Mouse (Mus musculus) midbrain, embryonic 13.5 days (tissue): ENCODE results near the gene Pdcd5. TPM values are rescaled to one million over a fixed set of nuclear protein-coding genes. Genes with fewer than 3 reads are reported as not detected.

Source experiments
- ATAC-seq: fragments of 200-750 bp; cut with Nextera tagmentation; 2 replicates; pipeline ENCODE4 v1.8.0; 2017; ENCODE audit warnings: mild to moderate bottlenecking, moderate TSS enrichment, moderate library complexity
- H3K27ac ChIP-seq: fragments of 300-500 bp; sonication (generic); 2 replicates; pipeline ENCODE4 v1.5.1; 2015; ENCODE audit warnings: inconsistent platforms, mild to moderate bottlenecking, moderate library complexity
- H3K27me3 ChIP-seq: fragments of 300-500 bp; sonication (generic); 2 replicates; pipeline ENCODE4 v1.6.1; 2015; ENCODE audit warnings: mild to moderate bottlenecking, inconsistent platforms
- H3K36me3 ChIP-seq: fragments of 300-500 bp; sonication (generic); 2 replicates; pipeline ENCODE4 v1.6.1; 2015; ENCODE audit warnings: mild to moderate bottlenecking, inconsistent platforms
- H3K4me1 ChIP-seq: fragments of 300-500 bp; sonication (generic); replicated peaks from 2 replicates; pipeline ENCODE4 v1.6.1; 2015; ENCODE audit warnings: inconsistent platforms
- H3K4me2 ChIP-seq: fragments of 300-500 bp; sonication (generic); replicated peaks from 2 replicates; pipeline ENCODE4 v1.6.1; 2015; ENCODE audit warnings: moderate library complexity, mild to moderate bottlenecking, inconsistent platforms
- H3K4me3 ChIP-seq: fragments of 300-500 bp; sonication (generic); replicated peaks from 2 replicates; pipeline ENCODE4 v1.5.1; 2015; ENCODE audit warnings: mild to moderate bottlenecking, inconsistent platforms
- H3K9ac ChIP-seq: fragments of 300-500 bp; sonication (generic); replicated peaks from 2 replicates; pipeline ENCODE4 v1.6.1; 2015; ENCODE audit warnings: mild to moderate bottlenecking, inconsistent platforms
- H3K9me3 ChIP-seq: fragments of 300-500 bp; sonication (generic); 2 replicates; pipeline ENCODE4 v1.6.1; 2016; ENCODE audit warnings: mild to moderate bottlenecking, inconsistent platforms
- WGBS: fragments of 180-500 bp; shearing (Covaris S2); methylation state at CpG from one replicate; pipeline ENCODE4 v1.1.7; 2015; 5-methylcytosine and 5-hydroxymethylcytosine counted together
- polyA plus RNA-seq: library from polyadenylated mRNA; unstranded; fragments of >200 nt; fragmentation: Nextera tagmentation; extraction: Ambion mirVana; gene quantifications from 2 replicates; pipeline ENCODE4 v1.2.1, GENCODE M21; 2015

The Pdcd5 gene
- polyA plus RNA-seq, 1 experiment from 2014 or later: 232 TPM

GRCm38 (mm10) chr7:35594311-35594710, 53.0 kb downstream of the Pdcd5 start:
- WGBS: 86% methylated on average over 5 of the region's 5 CpGs
- ATAC-seq: no peak
- Histone ChIP-seq H3K27ac (no peak overlapping the region), H3K4me1 (no peaks in the 10 kb centered on the region), H3K4me3 (no peak overlapping the region), H3K27me3 (no peaks in the 10 kb centered on the region), H3K9me3 (no peaks in the 10 kb centered on the region), H3K9ac (no peak overlapping the region), H3K36me3 (peaks cover 51% of the 10 kb centered on the region), H3K4me2 (no peak overlapping the region)

Other genes starting within 250 kb of the Pdcd5 start
- 0.40 TPM in 1 of 2 replicates, not detected in the other for gene Slc7a9, start 198.7 kb downstream of the Pdcd5 start, polyA plus RNA-seq
- gene Tdrd12, start 109.8 kb downstream of the Pdcd5 start, polyA plus RNA-seq: 0.34 TPM in 1 of 2 replicates, not detected in the other
- gene Nudt19, start 91.2 kb downstream of the Pdcd5 start, polyA plus RNA-seq: 61.9 TPM in 2 replicates
- 0.05 and 0.13 TPM in 2 replicates for gene Rgs9bp, start 61.9 kb downstream of the Pdcd5 start, polyA plus RNA-seq
- 18.7 and 19.3 TPM in 2 replicates for gene Ankrd27, start 61.3 kb downstream of the Pdcd5 start, polyA plus RNA-seq
- 37.2 and 42.7 TPM in 2 replicates for gene Dpy19l3, start 106.9 kb upstream of the Pdcd5 start, polyA plus RNA-seq
- gene Zfp507, start 155.5 kb upstream of the Pdcd5 start, polyA plus RNA-seq: 15.2 and 18.3 TPM in 2 replicates